Mouse (Mus musculus) limb, embryonic 11.5 days (tissue): ENCODE measurements around the gene Tcp11. TPM values are rescaled to one million over a fixed set of nuclear protein-coding genes. Genes with fewer than 3 reads are reported as not detected.

Experiments
- ATAC-seq: fragments of 200-750 bp; cut with Nextera tagmentation; 2 replicates; pipeline ENCODE4 v1.8.0; 2017; ENCODE audit warnings: low read depth; ENCODE audit not compliant: insufficient number of reproducible peaks, low FRiP score, low TSS enrichment
- DNase-seq: peaks from one replicate; pipeline ENCODE4 v3.0.0-alpha.2; 2015; ENCODE audit warnings: low spot score
- H3K27ac ChIP-seq: fragments of 300-500 bp; sonication (generic); replicated peaks from 2 replicates; pipeline ENCODE4 v1.5.1; 2014; ENCODE audit warnings: low read depth, mild to moderate bottlenecking, low read length
- H3K27me3 ChIP-seq: fragments of 300-500 bp; sonication (generic); 2 replicates; pipeline ENCODE4 v1.6.1; 2014; ENCODE audit warnings: mild to moderate bottlenecking, low read length, mixed read lengths; ENCODE audit not compliant: control insufficient read depth, insufficient read depth
- H3K36me3 ChIP-seq: fragments of 300-500 bp; sonication (generic); 2 replicates; pipeline ENCODE4 v1.6.1; 2014; ENCODE audit warnings: mild to moderate bottlenecking, low read length, moderate library complexity, mixed read lengths; ENCODE audit not compliant: control insufficient read depth, insufficient read depth
- H3K4me1 ChIP-seq: fragments of 300-500 bp; sonication (generic); 2 replicates; pipeline ENCODE4 v1.6.1; 2014; ENCODE audit warnings: low read length, mixed read lengths; ENCODE audit not compliant: control insufficient read depth, insufficient read depth
- H3K4me2 ChIP-seq: fragments of 300-500 bp; sonication (generic); 2 replicates; pipeline ENCODE4 v1.6.1; 2014; ENCODE audit warnings: low read depth, mild to moderate bottlenecking, moderate library complexity; ENCODE audit not compliant: severe bottlenecking
- H3K4me3 ChIP-seq: fragments of 300-500 bp; sonication (generic); 2 replicates; pipeline ENCODE4 v1.5.1; 2014; ENCODE audit warnings: low read depth, low read length
- H3K9ac ChIP-seq: fragments of 300-500 bp; sonication (generic); 2 replicates; pipeline ENCODE4 v1.6.1; 2014; ENCODE audit warnings: mild to moderate bottlenecking, low read length
- H3K9me3 ChIP-seq: fragments of 300-500 bp; sonication (generic); 2 replicates; pipeline ENCODE4 v1.6.1; 2016; ENCODE audit warnings: low read length; ENCODE audit not compliant: control insufficient read depth
- WGBS: fragments of 180-500 bp; shearing (Covaris S2); extraction: QIAGEN DNeasy Blood & Tissue Kit; methylation state at CpG from one replicate; pipeline ENCODE4 v1.1.7; 2014; 5-methylcytosine and 5-hydroxymethylcytosine counted together
- polyA plus RNA-seq: library from polyadenylated mRNA; unstranded; fragments of >200 nt; fragmentation: Nextera tagmentation; extraction: Ambion mirVana; gene quantifications from 2 replicates; pipeline ENCODE4 v1.2.1, GENCODE M21; 2014

Gene Tcp11
- polyA plus RNA-seq, 1 experiment from 2014 or later = 1.1 TPM

DNA sequence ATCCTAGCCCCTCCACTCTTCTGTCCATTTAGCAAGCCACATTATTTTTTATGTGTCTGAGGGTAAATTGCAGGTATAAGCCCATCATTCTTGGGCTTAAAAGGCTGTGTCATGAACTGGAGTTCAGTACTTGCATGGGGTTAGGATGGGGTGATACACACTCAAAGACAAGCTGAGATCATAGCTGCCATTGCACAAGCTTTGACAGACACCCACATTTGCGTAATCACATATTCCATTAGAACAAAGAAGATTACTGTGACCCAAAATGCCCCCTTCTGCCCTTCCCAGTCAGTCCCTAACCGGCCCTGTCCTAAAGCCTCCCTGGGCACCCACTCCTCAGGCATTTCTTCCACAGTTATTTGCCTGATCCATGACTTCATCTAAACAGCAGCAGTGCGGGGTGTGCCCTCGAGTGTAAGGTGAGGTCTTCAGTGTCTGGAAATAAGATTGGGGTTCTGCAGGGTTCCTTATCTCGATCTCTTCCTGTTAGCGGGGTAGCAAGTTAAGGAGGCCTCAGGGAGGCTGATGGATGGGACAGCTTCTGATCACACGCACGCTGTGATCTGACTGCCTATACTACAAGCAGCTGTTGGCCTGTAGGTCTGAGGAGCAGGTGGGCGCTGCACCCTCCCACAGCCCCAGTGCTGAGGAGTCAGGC, 49.0 kb downstream of the Tcp11 start:
- no peak overlapping the region for H3K27ac ChIP-seq
- H3K27me3 ChIP-seq = no peaks in the 10 kb centered on the region
- H3K4me1 ChIP-seq = peaks cover 18% of the 10 kb centered on the region
- no peak overlapping the region for H3K4me3 ChIP-seq
- no peak overlapping the region for H3K4me2 ChIP-seq
- H3K9me3 ChIP-seq = no peaks in the 10 kb centered on the region
- no peak for ATAC-seq
- no peak for DNase-seq
- no peaks in the 10 kb centered on the region; the same call in 1 of the 2 replicates for H3K36me3 ChIP-seq
- no peak overlapping the region for H3K9ac ChIP-seq
- WGBS = 68% methylated on average over 9 of the region's 9 CpGs

DNA sequence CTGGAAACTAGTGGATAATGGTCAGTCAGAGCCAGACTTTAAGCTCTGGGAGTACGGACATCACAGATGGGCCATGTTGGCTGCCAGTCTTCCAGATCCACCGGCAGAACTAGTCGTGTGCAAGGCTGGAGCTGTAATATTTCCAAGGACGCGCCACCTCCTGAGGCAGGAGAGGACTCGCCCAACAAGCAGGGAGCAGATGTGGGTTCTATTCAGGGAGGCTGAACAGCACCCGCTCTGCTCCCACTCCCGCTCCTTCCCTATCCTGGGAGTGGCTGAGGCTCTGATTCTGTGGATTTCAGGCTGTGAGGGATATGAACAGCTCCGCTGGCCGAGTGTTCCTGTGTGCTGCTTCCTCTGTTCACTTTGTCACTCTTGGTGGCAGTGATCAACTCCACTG, 50.0 kb downstream of the Tcp11 start:
- Histone ChIP-seq H3K4me3 (no peak overlapping the region), H3K27me3 (no peaks in the 10 kb centered on the region), H3K9me3 (no peaks in the 10 kb centered on the region), H3K36me3 (no peaks in the 10 kb centered on the region; the same call in 1 of the 2 replicates), H3K4me2 (no peak overlapping the region), H3K27ac (no peak overlapping the region), H3K4me1 (peaks cover 27% of the 10 kb centered on the region), H3K9ac (no peak overlapping the region; the same call in 1 of the 2 replicates)
- ATAC-seq (no peak), DNase-seq (no peak)
- WGBS = 81% methylated on average over 10 of the region's 10 CpGs

DNA sequence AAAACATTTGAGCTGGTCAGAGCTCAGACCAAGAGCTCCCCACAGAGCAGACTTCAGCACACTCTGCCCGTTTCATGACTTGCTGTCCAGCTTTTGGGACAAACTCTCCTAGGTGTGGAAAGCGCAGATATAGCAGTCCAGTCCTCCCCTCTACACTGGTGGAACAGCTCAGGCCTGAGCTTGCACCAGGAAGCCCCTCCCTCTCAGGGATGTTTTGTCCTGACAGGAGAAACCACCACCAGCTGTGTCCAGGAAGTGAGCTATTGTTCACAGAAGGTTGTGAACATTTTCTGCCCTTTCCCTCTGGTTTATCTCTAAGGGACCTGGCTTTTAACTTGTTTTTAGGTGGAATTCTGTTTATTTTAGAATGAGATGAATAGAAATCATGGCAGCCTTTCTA, 51.1 kb downstream of the Tcp11 start:
- H3K27me3 ChIP-seq = no peaks in the 10 kb centered on the region; the same call in 1 of the 2 replicates
- WGBS = 60% methylated on average over 2 of the region's 2 CpGs
- ATAC-seq = no peak
- DNase-seq = peak; percentile 34
- no peak overlapping the region for H3K4me2 ChIP-seq
- H3K9ac ChIP-seq = 0 out of 2 replicates have a peak overlapping the region, but pooled peaks have one; percentile 7
- H3K4me1 ChIP-seq = peaks cover 30% of the 10 kb centered on the region
- no peaks in the 10 kb centered on the region; the same call in 1 of the 2 replicates for H3K36me3 ChIP-seq
- no peak overlapping the region for H3K27ac ChIP-seq
- H3K9me3 ChIP-seq = no peaks in the 10 kb centered on the region
- no peak overlapping the region for H3K4me3 ChIP-seq

DNA sequence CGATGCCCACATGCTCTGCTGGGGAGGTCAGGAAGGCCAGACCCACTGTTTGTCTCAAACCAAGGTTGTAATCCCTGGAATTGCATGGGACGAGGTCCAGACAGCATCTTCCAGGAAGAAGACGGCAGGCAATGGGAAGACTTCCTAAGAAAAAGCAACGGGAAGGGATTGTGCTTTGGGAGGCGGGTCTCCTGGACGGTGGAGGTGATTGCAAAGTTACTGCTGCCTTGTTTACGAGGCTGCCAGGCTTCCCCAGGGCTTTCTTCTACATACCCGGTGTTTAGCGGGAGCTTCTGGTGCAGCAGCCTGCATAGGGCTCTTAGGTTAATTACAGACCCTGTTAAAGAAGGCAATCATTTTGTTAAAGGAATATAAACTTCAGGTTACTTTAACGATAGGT, 52.2 kb downstream of the Tcp11 start:
- ATAC-seq = no peak
- peaks cover 30% of the 10 kb centered on the region for H3K4me1 ChIP-seq
- 20% methylated on average over 10 of the region's 10 CpGs for WGBS

DNA sequence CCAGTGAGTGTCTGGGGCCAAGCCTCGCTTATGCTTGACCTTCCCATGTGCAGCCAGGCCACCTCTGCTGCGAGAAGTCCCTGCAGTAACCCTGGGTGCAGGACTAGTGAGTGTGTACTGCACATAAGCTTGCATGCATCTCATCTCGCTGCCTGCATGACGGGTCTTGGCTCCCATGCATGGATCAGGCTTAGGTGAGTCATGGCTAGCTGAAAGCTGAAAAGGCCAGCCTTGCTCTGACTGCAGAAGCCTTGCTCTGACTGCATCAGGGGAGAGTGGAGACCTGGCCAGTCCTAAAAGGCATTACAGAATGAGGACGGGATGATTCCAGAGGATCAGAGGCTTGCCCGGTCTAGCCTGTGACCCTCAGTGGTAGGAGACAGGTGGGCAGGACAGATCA, 53.2 kb downstream of the Tcp11 start:
- 94% methylated on average over 6 of the region's 6 CpGs for WGBS
- H3K9ac ChIP-seq = no peak overlapping the region
- no peak for DNase-seq

More for the DNA sequence above, 52.2 kb downstream of the Tcp11 start:
- Histone ChIP-seq H3K27ac (no peak overlapping the region), H3K4me3 (no peak overlapping the region), H3K9ac (no peak overlapping the region), H3K27me3 (no peaks in the 10 kb centered on the region; the same call in 1 of the 2 replicates), H3K4me2 (no peak overlapping the region), H3K9me3 (no peaks in the 10 kb centered on the region), H3K36me3 (no peaks in the 10 kb centered on the region; the same call in 1 of the 2 replicates)
- DNase-seq = peak; percentile 55

DNA sequence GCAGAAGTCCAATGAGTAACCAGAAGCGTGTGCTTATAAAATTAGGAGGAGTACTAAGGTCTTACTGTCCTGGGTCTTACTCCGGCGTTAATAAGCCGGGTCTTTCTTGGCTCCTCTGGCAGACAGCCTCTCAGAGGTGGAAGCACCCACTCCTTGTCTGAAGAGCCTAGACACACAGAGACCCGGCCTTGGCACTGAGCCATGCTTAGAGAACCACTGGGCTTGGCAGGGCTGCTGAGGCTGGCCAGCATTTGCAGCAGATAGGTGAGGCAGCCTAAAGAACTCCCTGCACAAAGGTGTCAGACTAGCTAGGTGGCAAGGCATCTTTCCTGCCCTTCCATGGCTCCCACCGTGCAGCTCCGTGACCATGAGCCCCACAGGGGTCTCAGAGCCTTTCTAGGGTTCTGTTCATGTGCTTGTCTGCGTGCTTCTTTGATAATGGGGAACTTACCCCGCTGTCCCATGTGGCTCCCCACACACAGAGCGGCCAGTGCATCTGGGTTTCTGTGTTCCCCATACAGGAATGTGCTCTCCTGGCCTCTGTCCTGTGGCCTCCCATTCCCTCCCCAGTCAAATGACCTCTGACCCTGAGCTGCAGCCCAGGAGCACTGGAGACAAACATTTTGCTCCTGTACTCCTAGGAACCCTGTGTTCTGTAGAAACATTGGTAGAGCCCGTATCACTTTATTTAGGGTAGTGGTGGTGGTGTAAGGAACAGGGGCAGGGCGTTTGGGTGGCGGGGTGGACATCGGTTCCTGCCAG, 54.1 kb downstream of the Tcp11 start:
- Histone ChIP-seq H3K36me3 (no peaks in the 10 kb centered on the region; the same call in 1 of the 2 replicates), H3K4me2 (no peak overlapping the region), H3K27me3 (no peaks in the 10 kb centered on the region; the same call in 1 of the 2 replicates), H3K4me3 (no peak overlapping the region), H3K9me3 (no peaks in the 10 kb centered on the region), H3K4me1 (peaks cover 36% of the 10 kb centered on the region), H3K27ac (peak overlapping the region; percentile 56; the same call in 1 of the 2 replicates), H3K9ac (no peak overlapping the region)
- WGBS = 83% methylated on average over 14 of the region's 14 CpGs
- ATAC-seq (no peak), DNase-seq (no peak)

More for the DNA sequence above, 53.2 kb downstream of the Tcp11 start:
- Histone ChIP-seq H3K9me3 (no peaks in the 10 kb centered on the region), H3K4me2 (no peak overlapping the region), H3K4me3 (no peak overlapping the region), H3K27me3 (no peaks in the 10 kb centered on the region; the same call in 1 of the 2 replicates), H3K27ac (no peak overlapping the region), H3K36me3 (no peaks in the 10 kb centered on the region; the same call in 1 of the 2 replicates), H3K4me1 (peaks cover 37% of the 10 kb centered on the region)
- ATAC-seq = no peak

DNA sequence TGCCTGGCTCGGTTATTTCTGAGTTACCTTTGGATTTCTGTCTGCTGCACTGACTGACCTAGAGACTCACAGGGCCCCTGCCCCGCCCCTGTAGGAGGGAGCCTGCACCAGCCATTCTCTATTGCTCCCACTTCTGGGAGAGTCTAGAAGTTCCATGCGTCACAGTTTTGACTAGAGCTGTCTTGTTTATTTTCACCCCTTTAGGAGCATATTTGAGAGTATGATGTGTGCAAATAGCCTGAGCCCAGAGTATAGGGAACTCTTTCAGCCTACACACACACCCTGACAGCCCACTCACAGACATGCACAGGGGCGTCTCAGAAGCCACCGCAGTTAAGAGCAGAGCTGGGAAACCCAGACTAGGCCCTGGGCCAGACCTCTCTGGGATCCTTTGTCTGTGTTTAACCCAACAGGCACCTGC, 54.9 kb downstream of the Tcp11 start:
- Histone ChIP-seq H3K4me1 (peaks cover 36% of the 10 kb centered on the region), H3K36me3 (no peaks in the 10 kb centered on the region; the same call in 1 of the 2 replicates), H3K4me3 (no peak overlapping the region), H3K9ac (no peak overlapping the region; the same call in 1 of the 2 replicates), H3K9me3 (no peaks in the 10 kb centered on the region), H3K27me3 (no peaks in the 10 kb centered on the region; the same call in 1 of the 2 replicates), H3K27ac (peak overlapping the region; percentile 65), H3K4me2 (no peak overlapping the region)
- ATAC-seq = no peak
- 72% methylated on average over 5 of the region's 5 CpGs for WGBS
- no peak for DNase-seq

DNA sequence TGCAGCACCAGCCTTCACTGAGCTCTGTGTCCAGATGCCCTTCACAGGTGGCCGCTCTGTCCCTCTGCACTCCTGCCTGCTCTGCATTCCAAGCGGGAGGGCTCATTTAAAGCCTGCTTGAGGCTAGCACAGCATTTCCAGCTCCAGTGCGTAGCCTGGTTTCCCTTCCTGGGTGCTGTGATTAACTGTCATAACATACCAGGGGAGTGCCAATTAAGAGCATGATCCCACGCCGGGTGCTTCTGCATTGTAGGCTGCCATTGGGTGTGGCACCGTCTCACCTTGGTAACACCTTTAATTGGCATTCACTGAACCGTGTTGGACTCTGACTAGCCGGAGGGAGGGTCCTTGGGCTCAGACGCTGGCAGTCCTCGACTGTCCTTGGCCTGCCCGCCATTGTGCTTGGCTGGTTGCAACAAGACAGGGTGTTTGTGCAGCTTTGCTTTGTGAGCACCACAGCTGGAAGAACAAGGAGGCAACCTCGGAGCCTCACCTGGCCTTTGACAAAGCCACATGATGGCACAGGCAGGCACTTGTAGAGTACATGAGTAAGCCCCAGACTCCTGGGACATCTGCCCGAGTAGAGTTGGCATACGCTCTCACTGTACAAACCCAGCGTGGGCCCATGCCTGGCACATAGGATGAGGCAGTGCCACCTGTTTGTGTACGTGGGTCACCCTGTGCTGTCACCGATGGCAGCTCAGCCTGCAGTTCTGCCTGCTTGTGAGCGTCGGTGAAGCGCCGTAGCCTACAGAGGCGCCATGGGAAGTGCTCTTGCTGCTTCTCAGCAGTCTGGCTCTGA, 57.4 kb downstream of the Tcp11 start:
- no peak for ATAC-seq
- H3K27ac ChIP-seq = no peak overlapping the region
- peaks cover 26% of the 10 kb centered on the region for H3K4me1 ChIP-seq

More for the DNA sequence above, 57.4 kb downstream of the Tcp11 start:
- Histone ChIP-seq H3K4me3 (no peak overlapping the region), H3K9ac (no peak overlapping the region), H3K4me2 (no peak overlapping the region), H3K36me3 (no peaks in the 10 kb centered on the region; the same call in 1 of the 2 replicates), H3K27me3 (no peaks in the 10 kb centered on the region; the same call in 1 of the 2 replicates), H3K9me3 (no peaks in the 10 kb centered on the region)
- no peak for DNase-seq
- 85% methylated on average over 22 of the region's 22 CpGs for WGBS
